Mouse (Mus musculus): ENCODE results near the gene Epb41l2.

Epb41l2 gene

GRCm38 (mm10) chr10:25499323-25500071 lies 139.9 kb downstream of the Epb41l2 start:
- DNase-seq (ENCODE audit: extremely low spot score): no peak

GRCm38 (mm10) chr10:25503250-25503649 lies 143.7 kb downstream of the Epb41l2 start:
- DNase-seq (ENCODE audit: extremely low spot score): no peak

- DNase-seq (ENCODE audit: extremely low spot score): no peak
Measured at GRCm38 (mm10) chr10:25513821-25514220, 154.2 kb downstream of the Epb41l2 start.

GRCm38 (mm10) chr10:25519954-25520353 lies 160.4 kb downstream of the Epb41l2 start:
- DNase-seq (ENCODE audit: extremely low spot score): no peak

GRCm38 (mm10) chr10:25520428-25520827 lies 160.8 kb downstream of the Epb41l2 start:
- no peak for DNase-seq (ENCODE audit: extremely low spot score)

- DNase-seq (ENCODE audit: extremely low spot score): no peak
Measured at GRCm38 (mm10) chr10:25523727-25524126, 164.1 kb downstream of the Epb41l2 start.

- DNase-seq (ENCODE audit: extremely low spot score): no peak
Measured at GRCm38 (mm10) chr10:25526156-25526555, 166.6 kb downstream of the Epb41l2 start.

GRCm38 (mm10) chr10:25526622-25527021 lies 167.0 kb downstream of the Epb41l2 start:
- no peak for DNase-seq (ENCODE audit: extremely low spot score)

GRCm38 (mm10) chr10:25527126-25527525 lies 167.5 kb downstream of the Epb41l2 start:
- no peak for DNase-seq (ENCODE audit: extremely low spot score)

- DNase-seq (ENCODE audit: extremely low spot score): no peak
Measured at GRCm38 (mm10) chr10:25531335-25531734, 171.7 kb downstream of the Epb41l2 start.

GRCm38 (mm10) chr10:25533105-25533504 lies 173.5 kb downstream of the Epb41l2 start:
- no peak for DNase-seq (ENCODE audit: extremely low spot score)

- no peak for DNase-seq (ENCODE audit: extremely low spot score)
Measured at GRCm38 (mm10) chr10:25533513-25534246, 174.1 kb downstream of the Epb41l2 start.

GRCm38 (mm10) chr10:25534467-25534866 lies 174.9 kb downstream of the Epb41l2 start:
- DNase-seq (ENCODE audit: extremely low spot score): no peak

- no peak for DNase-seq (ENCODE audit: extremely low spot score)
Measured at GRCm38 (mm10) chr10:25535891-25536331, 176.3 kb downstream of the Epb41l2 start, which contains the start of gene Smlr1. Gene Smlr1, minus strand, starts transcription at chr10:25536267.

- DNase-seq (ENCODE audit: extremely low spot score): no peak
Measured at GRCm38 (mm10) chr10:25536621-25537020, 177.0 kb downstream of the Epb41l2 start.

- DNase-seq (ENCODE audit: extremely low spot score): no peak
Measured at GRCm38 (mm10) chr10:25538738-25539137, 179.1 kb downstream of the Epb41l2 start.

GRCm38 (mm10) chr10:25539146-25539770 lies 179.7 kb downstream of the Epb41l2 start:
- DNase-seq (ENCODE audit: extremely low spot score): no peak

- no peak for DNase-seq (ENCODE audit: extremely low spot score)
Measured at GRCm38 (mm10) chr10:25539771-25540168, 180.2 kb downstream of the Epb41l2 start.

GRCm38 (mm10) chr10:25541097-25541496 lies 181.5 kb downstream of the Epb41l2 start:
- DNase-seq (ENCODE audit: extremely low spot score): no peak

- DNase-seq (ENCODE audit: extremely low spot score): no peak
Measured at GRCm38 (mm10) chr10:25552936-25553335, 193.3 kb downstream of the Epb41l2 start.

GRCm38 (mm10) chr10:25571319-25572240 lies 212.0 kb downstream of the Epb41l2 start:
- no peak for DNase-seq (ENCODE audit: extremely low spot score)

Data from embryo, embryonic 9.5 days (tissue).